Mouse (Mus musculus) embryonic facial prominence, embryonic 14.5 days (tissue): ENCODE results near the gene Pin4. TPM values are rescaled to one million over a fixed set of nuclear protein-coding genes. Genes with fewer than 3 reads are reported as not detected.

Source experiments
- ATAC-seq: fragments of 200-750 bp; cut with Nextera tagmentation; 2 replicates; pipeline ENCODE4 v1.8.0; 2017; ENCODE audit warnings: low read depth, moderate number of reproducible peaks, moderate TSS enrichment
- DNase-seq: peaks from one replicate; pipeline ENCODE4 v3.0.0-alpha.2; 2015; ENCODE audit warnings: low spot score
- H3K27ac ChIP-seq: fragments of 300-500 bp; sonication (generic); replicated peaks from 2 replicates; pipeline ENCODE4 v1.5.1; 2014; ENCODE audit warnings: low read depth, mild to moderate bottlenecking, low read length, moderate library complexity
- H3K27me3 ChIP-seq: fragments of 300-500 bp; sonication (generic); replicated peaks from 2 replicates; pipeline ENCODE4 v1.6.1; 2014; ENCODE audit warnings: low read length; ENCODE audit not compliant: control insufficient read depth, insufficient read depth
- H3K36me3 ChIP-seq: fragments of 300-500 bp; sonication (generic); 2 replicates; pipeline ENCODE4 v1.6.1; 2014; ENCODE audit warnings: low read length, mixed read lengths; ENCODE audit not compliant: control insufficient read depth, insufficient read depth
- H3K4me1 ChIP-seq: fragments of 300-500 bp; sonication (generic); 2 replicates; pipeline ENCODE4 v1.6.1; 2014; ENCODE audit warnings: antibody characterized with exemption, low read length; ENCODE audit not compliant: control insufficient read depth, insufficient read depth
- H3K4me2 ChIP-seq: fragments of 300-500 bp; sonication (generic); 2 replicates; pipeline ENCODE4 v1.6.1; 2014; ENCODE audit warnings: low read depth, mild to moderate bottlenecking, low read length, moderate library complexity, mixed read lengths
- H3K4me3 ChIP-seq: fragments of 300-500 bp; sonication (generic); 2 replicates; pipeline ENCODE4 v1.5.1; 2014; ENCODE audit warnings: low read depth, mild to moderate bottlenecking, low read length
- H3K9ac ChIP-seq: fragments of 300-500 bp; sonication (generic); 2 replicates; pipeline ENCODE4 v1.6.1; 2014; ENCODE audit warnings: low read depth, mild to moderate bottlenecking, low read length, moderate library complexity, mixed read lengths
- H3K9me3 ChIP-seq: fragments of 300-500 bp; sonication (generic); 2 replicates; pipeline ENCODE4 v1.6.1; 2016; ENCODE audit warnings: low read length; ENCODE audit not compliant: control insufficient read depth
- WGBS: fragments of 180-500 bp; shearing (Covaris S2); extraction: QIAGEN DNeasy Blood & Tissue Kit; methylation state at CpG from one replicate; pipeline ENCODE4 v1.1.7; 2014; 5-methylcytosine and 5-hydroxymethylcytosine counted together
- polyA plus RNA-seq: library from polyadenylated mRNA; unstranded; fragments of >200 nt; fragmentation: Nextera tagmentation; extraction: Ambion mirVana; gene quantifications from 2 replicates; pipeline ENCODE4 v1.2.1, GENCODE M21; 2014

The Pin4 gene
- polyA plus RNA-seq, 1 experiment from 2014 or later, result 69.2 TPM

- peak; percentile 44 for DNase-seq
- no peak overlapping the region for H3K4me3 ChIP-seq
- no peak overlapping the region for H3K9ac ChIP-seq
- no peak overlapping the region for H3K4me2 ChIP-seq
- no peak for ATAC-seq
- no peaks in the 10 kb centered on the region for H3K4me1 ChIP-seq
- no peak overlapping the region for H3K27ac ChIP-seq
- 76% methylated on average over 4 of the region's 4 CpGs for WGBS
- no peaks in the 10 kb centered on the region for H3K36me3 ChIP-seq
- H3K27me3 ChIP-seq, result no peaks in the 10 kb centered on the region
- H3K9me3 ChIP-seq, result no peaks in the 10 kb centered on the region
Measured at GRCm38 (mm10) chrX:102163529-102163928, 44.3 kb downstream of the Pin4 start.

- H3K9me3 ChIP-seq, result no peaks in the 10 kb centered on the region
- ATAC-seq, result no peak
- H3K27ac ChIP-seq, result no peak overlapping the region
- H3K4me2 ChIP-seq, result no peak overlapping the region
- H3K27me3 ChIP-seq, result no peaks in the 10 kb centered on the region
- H3K4me3 ChIP-seq, result no peak overlapping the region
- H3K36me3 ChIP-seq, result no peaks in the 10 kb centered on the region
- H3K9ac ChIP-seq, result no peak overlapping the region
- no peak for DNase-seq
- H3K4me1 ChIP-seq, result no peaks in the 10 kb centered on the region
- 41% methylated on average over 5 of the region's 5 CpGs for WGBS
Measured at GRCm38 (mm10) chrX:102166521-102166920, 47.3 kb downstream of the Pin4 start.

- Histone ChIP-seq H3K27me3 (no peaks in the 10 kb centered on the region), H3K4me2 (no peak overlapping the region), H3K9me3 (no peaks in the 10 kb centered on the region), H3K4me1 (no peaks in the 10 kb centered on the region), H3K9ac (no peak overlapping the region), H3K36me3 (no peaks in the 10 kb centered on the region), H3K27ac (peak overlapping the region; percentile 52; the same call in 1 of the 2 replicates), H3K4me3 (no peak overlapping the region)
- DNase-seq, result peak; percentile 37
- 29% methylated on average over 6 of the region's 6 CpGs for WGBS
- peak; percentile 47; the same call in 1 of the 2 replicates for ATAC-seq
Measured at GRCm38 (mm10) chrX:102166986-102167385, 47.7 kb downstream of the Pin4 start.

GRCm38 (mm10) chrX:102169724-102170123 is 50.5 kb downstream of the Pin4 start:
- H3K27ac ChIP-seq, result no peak overlapping the region
- H3K4me3 ChIP-seq, result no peak overlapping the region
- 26% methylated on average over 1 of the region's 1 CpGs for WGBS
- no peaks in the 10 kb centered on the region for H3K36me3 ChIP-seq
- no peak for DNase-seq
- no peak for ATAC-seq
- no peaks in the 10 kb centered on the region for H3K27me3 ChIP-seq
- H3K4me1 ChIP-seq, result no peaks in the 10 kb centered on the region
- no peaks in the 10 kb centered on the region for H3K9me3 ChIP-seq
- H3K4me2 ChIP-seq, result no peak overlapping the region
- H3K9ac ChIP-seq, result no peak overlapping the region

GRCm38 (mm10) chrX:102170135-102170534 is 50.9 kb downstream of the Pin4 start:
- 50% methylated on average over 3 of the region's 3 CpGs for WGBS
- Histone ChIP-seq H3K4me2 (no peak overlapping the region), H3K27ac (no peak overlapping the region), H3K27me3 (no peaks in the 10 kb centered on the region), H3K4me3 (no peak overlapping the region), H3K36me3 (no peaks in the 10 kb centered on the region), H3K9me3 (no peaks in the 10 kb centered on the region), H3K9ac (no peak overlapping the region), H3K4me1 (no peaks in the 10 kb centered on the region)
- DNase-seq (no peak), ATAC-seq (no peak)

GRCm38 (mm10) chrX:102170900-102171299 is 51.7 kb downstream of the Pin4 start:
- Histone ChIP-seq H3K36me3 (no peaks in the 10 kb centered on the region), H3K9ac (no peak overlapping the region), H3K9me3 (no peaks in the 10 kb centered on the region), H3K27me3 (no peaks in the 10 kb centered on the region), H3K4me3 (no peak overlapping the region), H3K4me2 (no peak overlapping the region), H3K27ac (no peak overlapping the region), H3K4me1 (no peaks in the 10 kb centered on the region)
- no peak for DNase-seq
- no peak for ATAC-seq
- WGBS, result 47% methylated on average over 3 of the region's 3 CpGs

- 89% methylated on average over 5 of the region's 5 CpGs for WGBS
- Histone ChIP-seq H3K27me3 (no peaks in the 10 kb centered on the region), H3K27ac (no peak overlapping the region), H3K36me3 (no peaks in the 10 kb centered on the region), H3K4me3 (no peak overlapping the region), H3K4me1 (no peaks in the 10 kb centered on the region), H3K9me3 (no peaks in the 10 kb centered on the region), H3K9ac (no peak overlapping the region), H3K4me2 (no peak overlapping the region)
- ATAC-seq (no peak), DNase-seq (no peak)
Measured at GRCm38 (mm10) chrX:102175538-102176287, 56.5 kb downstream of the Pin4 start.
